Mouse (Mus musculus) intestine, postnatal 0 days (tissue): ENCODE data around the gene Abhd14b. TPM values are rescaled to one million over a fixed set of nuclear protein-coding genes. Genes with fewer than 3 reads are reported as not detected.

ENCODE experiments used
- ATAC-seq: fragments of 200-750 bp; cut with Nextera tagmentation; 2 replicates; pipeline ENCODE4 v1.8.0; 2017; ENCODE audit warnings: mild to moderate bottlenecking, moderate TSS enrichment, moderate library complexity
- H3K27ac ChIP-seq: fragments of 300-500 bp; sonication (generic); 2 replicates; pipeline ENCODE4 v1.5.1; 2014; ENCODE audit warnings: mild to moderate bottlenecking, low read depth, low read length, moderate library complexity
- H3K27me3 ChIP-seq: fragments of 300-500 bp; sonication (generic); replicated peaks from 2 replicates; pipeline ENCODE4 v1.6.1; 2014; ENCODE audit warnings: low read length, mixed read lengths; ENCODE audit not compliant: control insufficient read depth, insufficient read depth
- H3K36me3 ChIP-seq: fragments of 300-500 bp; sonication (generic); 2 replicates; pipeline ENCODE4 v1.6.1; 2014; ENCODE audit warnings: mild to moderate bottlenecking, moderate library complexity; ENCODE audit not compliant: control insufficient read depth, insufficient read depth
- H3K4me1 ChIP-seq: fragments of 300-500 bp; sonication (generic); replicated peaks from 2 replicates; pipeline ENCODE4 v1.6.1; 2014; ENCODE audit warnings: antibody characterized with exemption, low read length, mixed read lengths; ENCODE audit not compliant: control insufficient read depth, insufficient read depth
- H3K4me2 ChIP-seq: fragments of 300-500 bp; sonication (generic); replicated peaks from 2 replicates; pipeline ENCODE4 v1.6.1; 2014; ENCODE audit warnings: low read depth, mild to moderate bottlenecking, moderate library complexity
- H3K4me3 ChIP-seq: fragments of 300-500 bp; sonication (generic); 2 replicates; pipeline ENCODE4 v1.5.1; 2014; ENCODE audit warnings: low read depth, low read length
- H3K9ac ChIP-seq: fragments of 300-500 bp; sonication (generic); 2 replicates; pipeline ENCODE4 v1.6.1; 2014; ENCODE audit warnings: mild to moderate bottlenecking, low read depth, low read length
- H3K9me3 ChIP-seq: fragments of 300-500 bp; sonication (generic); 2 replicates; pipeline ENCODE4 v1.6.1; 2016; ENCODE audit warnings: mixed run types; ENCODE audit not compliant: control insufficient read depth
- CTCF ChIP-seq: sonication (generic); IDR thresholded peaks from 2 replicates; pipeline ENCODE4 v1.5.1; 2016; ENCODE audit warnings: low read depth, mild to moderate bottlenecking, control low read depth, antibody characterized with exemption, moderate library complexity
- WGBS: fragments of 180-500 bp; shearing (Covaris S2); extraction: QIAGEN DNeasy Blood & Tissue Kit; methylation state at CpG from one replicate; pipeline ENCODE4 v1.1.7; 2014; 5-methylcytosine and 5-hydroxymethylcytosine counted together
- polyA plus RNA-seq: library from polyadenylated mRNA; unstranded; fragments of >200 nt; fragmentation: Nextera tagmentation; extraction: Ambion mirVana; gene quantifications from 2 replicates; pipeline ENCODE4 v1.2.1, GENCODE M21; 2015

Abhd14b gene
- polyA plus RNA-seq, 1 experiment from 2014 or later, result 38.1 TPM

GRCm38 (mm10) chr9:106421865-106422160 is 25.4 kb upstream of the Abhd14b start:
- Histone ChIP-seq H3K4me3 (no peak overlapping the region), H3K9me3 (no peaks in the 10 kb centered on the region), H3K4me2 (peak overlapping the region; percentile 40), H3K9ac (no peak overlapping the region), H3K27me3 (peaks cover 7% of the 10 kb centered on the region; the same call in 1 of the 2 replicates), H3K27ac (no peak overlapping the region), H3K4me1 (no peaks in the 10 kb centered on the region), H3K36me3 (no peaks in the 10 kb centered on the region)
- ATAC-seq, result peak; percentile 58
- 1% methylated on average over 3 of the region's 3 CpGs for WGBS
- peak; percentile 99 for TF ChIP-seq CTCF

- Histone ChIP-seq H3K36me3 (peaks cover 22% of the 10 kb centered on the region), H3K9me3 (no peaks in the 10 kb centered on the region), H3K27me3 (no peaks in the 10 kb centered on the region), H3K9ac (peak overlapping the region; percentile 85), H3K4me2 (peak overlapping the region; percentile 86), H3K27ac (peak overlapping the region; percentile 89), H3K4me1 (peaks cover 8% of the 10 kb centered on the region; the same call in 1 of the 2 replicates), H3K4me3 (peak overlapping the region; percentile 80)
- ATAC-seq, result peak; percentile 25; the same call in 1 of the 2 replicates
- WGBS, result 14% methylated on average over 11 of the region's 11 CpGs
- TF ChIP-seq CTCF, result peak; percentile 31
These were observed 18.5 kb upstream of the Abhd14b start for GRCm38 (mm10) chr9:106428719-106429220.

GRCm38 (mm10) chr9:106429221-106430014 is 17.8 kb upstream of the Abhd14b start, which contains the start of gene Rpl29:
TSS of gene Rpl29 (plus strand) at chr9:106429454.
- TF ChIP-seq CTCF, result no peak
- WGBS, result under 1% methylated on average over 55 of the region's 55 CpGs
- H3K4me1 ChIP-seq, result peaks cover 8% of the 10 kb centered on the region; the same call in 1 of the 2 replicates
- H3K27me3 ChIP-seq, result no peaks in the 10 kb centered on the region
- no peaks in the 10 kb centered on the region for H3K9me3 ChIP-seq
- H3K4me2 ChIP-seq, result peak within 1 kb of the TSS; percentile 86
- peak within 1 kb of the TSS; percentile 80 for H3K4me3 ChIP-seq
- peak within 1 kb of the TSS; percentile 89 for H3K27ac ChIP-seq
- H3K36me3 ChIP-seq, result peaks cover 22% of the 10 kb centered on the region
- H3K9ac ChIP-seq, result peak within 1 kb of the TSS; percentile 85
- peak; percentile 85 for ATAC-seq

GRCm38 (mm10) chr9:106430015-106430264 is 17.3 kb upstream of the Abhd14b start:
- Histone ChIP-seq H3K4me2 (peak overlapping the region; percentile 86), H3K9ac (peak overlapping the region; percentile 85), H3K27ac (peak overlapping the region; percentile 89; the same call in 1 of the 2 replicates), H3K9me3 (no peaks in the 10 kb centered on the region), H3K4me3 (peak overlapping the region; percentile 80), H3K36me3 (peaks cover 22% of the 10 kb centered on the region), H3K4me1 (peaks cover 8% of the 10 kb centered on the region; the same call in 1 of the 2 replicates), H3K27me3 (no peaks in the 10 kb centered on the region)
- TF ChIP-seq CTCF, result no peak
- no peak for ATAC-seq
- 0% methylated on average over 4 of the region's 4 CpGs for WGBS

GRCm38 (mm10) chr9:106433389-106433788 is 13.9 kb upstream of the Abhd14b start:
- Histone ChIP-seq H3K36me3 (peaks cover 22% of the 10 kb centered on the region), H3K27me3 (no peaks in the 10 kb centered on the region), H3K4me3 (no peak overlapping the region), H3K27ac (peak overlapping the region; percentile 22; the same call in 1 of the 2 replicates), H3K9me3 (no peaks in the 10 kb centered on the region), H3K4me2 (no peak overlapping the region), H3K4me1 (peaks cover 8% of the 10 kb centered on the region; the same call in 1 of the 2 replicates), H3K9ac (no peak overlapping the region)
- no peak for ATAC-seq
- TF ChIP-seq CTCF, result no peak
- 71% methylated on average over 7 of the region's 7 CpGs for WGBS

GRCm38 (mm10) chr9:106436566-106436965 is 10.7 kb upstream of the Abhd14b start:
- Histone ChIP-seq H3K36me3 (peaks cover 20% of the 10 kb centered on the region), H3K4me3 (no peak overlapping the region), H3K4me2 (no peak overlapping the region; the same call in 1 of the 2 replicates), H3K9me3 (no peaks in the 10 kb centered on the region), H3K27me3 (no peaks in the 10 kb centered on the region), H3K4me1 (no peaks in the 10 kb centered on the region), H3K9ac (no peak overlapping the region), H3K27ac (no peak overlapping the region)
- 66% methylated on average over 9 of the region's 9 CpGs for WGBS
- TF ChIP-seq CTCF, result no peak
- no peak for ATAC-seq
